32 mouse cellular contexts compared by ENCODE assay signal in genomic region chr7:4919096-4919495, GRCm38 (mm10). TPM values are rescaled to one million over a fixed set of nuclear protein-coding genes. Genes with fewer than 3 reads are reported as not detected.
DNase-seq lines count a peak whose midpoint lies in the region; ATAC-seq and TF ChIP-seq lines count a peak whose summit lies in the region.
"Had no signal": no experiment of that assay in that cellular context is flagged by ENCODE, and none has a peak within 500 bp of the region (broad histone marks: within the 10 kb centered on the region; RNA-seq: fewer than 3 reads in every experiment).

No protein-coding gene starts in this region.

- no peak for ATAC-seq in hindbrain, embryonic 14.5 days (ENCODE audit: low FRiP score)
- no peak for ATAC-seq in granulocyte monocyte progenitor cell, adult 5-6 weeks (replicated peaks; ENCODE audit: poor library complexity, severe bottlenecking)
- ATAC-seq: forebrain, embryonic 16.5 days; hindbrain, embryonic 16.5 days; intestine, embryonic 15.5 days; Patski had no signal

- peaks cover 46% of the 10 kb centered on the region for H3K36me3 ChIP-seq in hindbrain, embryonic 10.5 days
- peaks cover 32% of the 10 kb centered on the region for H3K36me3 ChIP-seq in hindbrain, embryonic 14.5 days (replicated peaks; ENCODE audit: control insufficient read depth, insufficient read depth)
- peaks cover 34% of the 10 kb centered on the region for H3K36me3 ChIP-seq in E14TG2a.4 (ENCODE audit: insufficient read depth, low read length)
- H3K36me3 ChIP-seq in ES-E14 (ENCODE audit: control insufficient read depth, insufficient read depth, low read length, poor library complexity, severe bottlenecking) = peaks cover 8% of the 10 kb centered on the region; the same call in 1 of the 2 replicates

- 85% methylated on average over 21 of the region's 21 CpGs for WGBS in hindbrain, embryonic 10.5 days
- 87% methylated on average over 21 of the region's 21 CpGs for WGBS in hindbrain, embryonic 14.5 days

- no peak for TF ChIP-seq CTCF in E14TG2a.4 (conservative IDR thresholded peaks at IDR 0.05; ENCODE audit: low read length)

- H3K27ac ChIP-seq in hindbrain, embryonic 10.5 days = no peak overlapping the region
- no peak overlapping the region for H3K27ac ChIP-seq in hindbrain, embryonic 14.5 days
- no peak overlapping the region for H3K27ac ChIP-seq in ES-E14 (ENCODE audit: insufficient read depth, low read depth, low read length, poor library complexity, severe bottlenecking)
- H3K27ac ChIP-seq: embryonic facial prominence, embryonic 12.5 days; embryonic facial prominence, embryonic 15.5 days; forebrain, embryonic 12.5 days; heart, adult 2 months; heart, embryonic 13.5 days; hindbrain, embryonic 12.5 days; intestine, embryonic 15.5 days had no signal

- no peak overlapping the region for H3K9ac ChIP-seq in hindbrain, embryonic 14.5 days
- 0 out of 2 replicates have a peak overlapping the region, but pooled peaks have one; percentile 10 for H3K9ac ChIP-seq in ES-E14 (ENCODE audit: insufficient read depth, low read depth, low read length, poor library complexity, severe bottlenecking)
- H3K9ac ChIP-seq: embryonic facial prominence, embryonic 12.5 days; embryonic facial prominence, embryonic 15.5 days; forebrain, embryonic 12.5 days; heart, embryonic 13.5 days; hindbrain, embryonic 12.5 days; intestine, embryonic 15.5 days had no signal

- peaks cover 3% of the 10 kb centered on the region; the same call in 1 of the 2 replicates for H3K9me3 ChIP-seq in hindbrain, embryonic 10.5 days
- no peaks in the 10 kb centered on the region for H3K9me3 ChIP-seq in hindbrain, embryonic 14.5 days (ENCODE audit: control insufficient read depth, low read length)
- H3K9me3 ChIP-seq in E14TG2a.4 (ENCODE audit: low read length) = no peaks in the 10 kb centered on the region
- H3K9me3 ChIP-seq in ES-E14 (ENCODE audit: control insufficient read depth, insufficient read depth, low read depth, low read length) = no peaks in the 10 kb centered on the region
- H3K9me3 ChIP-seq: embryonic facial prominence, embryonic 12.5 days; embryonic facial prominence, embryonic 15.5 days; forebrain, embryonic 12.5 days; heart, embryonic 10.5 days; heart, embryonic 13.5 days; hindbrain, embryonic 12.5 days; intestine, embryonic 15.5 days had no signal

- peak overlapping the region; percentile 9; the same call in 1 of the 2 replicates for H3K4me3 ChIP-seq in hindbrain, embryonic 10.5 days
- H3K4me3 ChIP-seq in hindbrain, embryonic 14.5 days (replicated peaks; ENCODE audit: low read length) = no peak overlapping the region
- H3K4me3 ChIP-seq in E14TG2a.4 (replicated peaks; ENCODE audit: low read length) (peak overlapping the region; percentile 64), ES-E14 (ENCODE audit: insufficient read depth in 1 of 2, low read depth in 1 of 2, low read length in 2 of 2, poor library complexity in 1 of 2, severe bottlenecking in 1 of 2) (peak overlapping the region in 1 of 2 experiments; percentile 25; a peak in 1 of 4 replicates)
- H3K4me3 ChIP-seq: embryonic facial prominence, embryonic 12.5 days; embryonic facial prominence, embryonic 15.5 days; forebrain, embryonic 12.5 days; heart, adult 2 months; heart, embryonic 10.5 days; heart, embryonic 13.5 days; hindbrain, embryonic 12.5 days; intestine, embryonic 15.5 days had no signal

- no peak overlapping the region for H3K4me2 ChIP-seq in hindbrain, embryonic 14.5 days (replicated peaks)
- H3K4me2 ChIP-seq: embryonic facial prominence, embryonic 12.5 days; embryonic facial prominence, embryonic 15.5 days; forebrain, embryonic 12.5 days; heart, embryonic 13.5 days; hindbrain, embryonic 12.5 days; intestine, embryonic 15.5 days had no signal

- peak; percentile 39 for DNase-seq in cerebellum, adult 9-11 months
- DNase-seq in cerebellum, adult 18-20 months = no peak
- no peak for DNase-seq in hindbrain, embryonic 10.5 days (ENCODE audit: low spot score)
- no peak for DNase-seq in hindbrain, embryonic 14.5 days (ENCODE audit: low spot score)
- DNase-seq in ES-E14 (ENCODE audit: low read depth, low spot score) = no peak
- DNase-seq: adrenal gland, postnatal 14 days; B cell, adult 2 months; cerebellum, adult 11-12 months; cerebellum, adult 9-10 months; cerebellum, postnatal 25 days; gastrocnemius, postnatal 10 days; gastrocnemius, postnatal 36 days; heart, adult 2 months; heart, postnatal 14 days; heart, postnatal 4 days; kidney, adult 11 months had no signal

- H3K27me3 ChIP-seq in hindbrain, embryonic 10.5 days (ENCODE audit: insufficient read depth, poor library complexity, severe bottlenecking) = no peaks in the 10 kb centered on the region
- H3K27me3 ChIP-seq in hindbrain, embryonic 14.5 days (ENCODE audit: control insufficient read depth, insufficient read depth, low read length) = no peaks in the 10 kb centered on the region
- peaks cover 4% of the 10 kb centered on the region for H3K27me3 ChIP-seq in E14TG2a.4 (ENCODE audit: insufficient read depth, low read length)
- H3K27me3 ChIP-seq: CH12.LX; embryonic facial prominence, embryonic 12.5 days; embryonic facial prominence, embryonic 15.5 days; forebrain, embryonic 12.5 days; heart, embryonic 13.5 days; hindbrain, embryonic 12.5 days; intestine, embryonic 15.5 days; Patski had no signal

- H3K4me1 ChIP-seq in hindbrain, embryonic 10.5 days (replicated peaks) = peaks cover 56% of the 10 kb centered on the region
- peaks cover 39% of the 10 kb centered on the region for H3K4me1 ChIP-seq in hindbrain, embryonic 14.5 days (replicated peaks; ENCODE audit: control insufficient read depth, insufficient read depth, low read length)
- H3K4me1 ChIP-seq in E14TG2a.4 (replicated peaks; ENCODE audit: low read depth, low read length) = peaks cover 88% of the 10 kb centered on the region
- H3K4me1 ChIP-seq in ES-E14 (ENCODE audit: control insufficient read depth in 2 of 2, insufficient read depth in 2 of 2, low read length in 2 of 2, poor library complexity in 1 of 2) = peaks cover 4 to 39% of the 10 kb centered on the region in 2 experiments; a peak in 3 of 4 replicates

- in situ Hi-C loops in ES-E14 (cut with MboI; ENCODE audit: low sequenced_read_pairs in 2 of 2, unreplicated experiment in 2 of 2) = loop anchor here in 1 of 2 experiments (10.0 kb wide), 1 partner anchor 374 kb away; the partner anchor contains the start of gene Syt5

TF ChIP-seq in ES-E14, 5 proteins besides CTCF, POLR2A, EP300 and RAD21:
- TF ChIP-seq ZC3H11A (IDR thresholded peaks at IDR 0.05; ENCODE audit: borderline replicate concordance, low read depth, low read length) (no peak), HCFC1 (IDR thresholded peaks at IDR 0.05; ENCODE audit: borderline replicate concordance, insufficient read depth, low read length) (no peak), ZNF384 (IDR thresholded peaks at IDR 0.05; ENCODE audit: low read depth, low read length) (no peak), MAFK (IDR thresholded peaks at IDR 0.05; ENCODE audit: insufficient read depth, low read depth, low read length) (no peak), CHD2 (IDR thresholded peaks at IDR 0.05; ENCODE audit: low read depth, low read length) (no peak)

RNA-seq across cellular contexts. Expression of gene Nat14, which starts 2.7 kb away (rescaled TPM):
- polyA plus RNA-seq in hindbrain, embryonic 10.5 days (2016; fragmentation: Nextera tagmentation; extraction: Ambion mirVana) = 5.2 and 9.6 TPM in 2 replicates
- 23.3 and 23.6 TPM in 2 replicates for polyA plus RNA-seq in hindbrain, embryonic 14.5 days (2014; fragmentation: Nextera tagmentation; extraction: Ambion mirVana)
- total RNA-seq in ES-E14 (2012; rRNA removed) = 1.2 and 1.7 TPM in 2 replicates
- 1.4 TPM in 1 of 2 replicates, not detected in the other for total RNA-seq in granulocyte monocyte progenitor cell, adult 5-6 weeks (2014; fragmentation: Nextera tagmentation)
- not detected in 2 replicates for total RNA-seq in granulocyte monocyte progenitor cell, adult 5-6 weeks (2017)

RNA-seq across cellular contexts. Expression of gene Zfp628, which starts 4.1 kb away (rescaled TPM):
- polyA plus RNA-seq in hindbrain, embryonic 10.5 days (2016; fragmentation: Nextera tagmentation; extraction: Ambion mirVana) = 5.3 and 6.5 TPM in 2 replicates
- polyA plus RNA-seq in hindbrain, embryonic 14.5 days (2014; fragmentation: Nextera tagmentation; extraction: Ambion mirVana) = 3.6 and 4.2 TPM in 2 replicates
- 4.0 and 4.3 TPM in 2 replicates for total RNA-seq in ES-E14 (2012; rRNA removed)
- total RNA-seq in granulocyte monocyte progenitor cell, adult 5-6 weeks (2014; fragmentation: Nextera tagmentation) = 4.6 and 7.7 TPM in 2 replicates
- 1.0 and 1.2 TPM in 2 replicates for total RNA-seq in granulocyte monocyte progenitor cell, adult 5-6 weeks (2017)

RNA-seq across cellular contexts. Expression of gene Ssc5d, which starts 6.5 kb away (rescaled TPM):
- polyA plus RNA-seq in hindbrain, embryonic 10.5 days (2016; fragmentation: Nextera tagmentation; extraction: Ambion mirVana) = 1.0 and 1.7 TPM in 2 replicates
- 0.74 and 0.82 TPM in 2 replicates for polyA plus RNA-seq in hindbrain, embryonic 14.5 days (2014; fragmentation: Nextera tagmentation; extraction: Ambion mirVana)
- total RNA-seq in ES-E14 (2012; rRNA removed) = 0.94 and 1.3 TPM in 2 replicates
- total RNA-seq in granulocyte monocyte progenitor cell, adult 5-6 weeks (2014; fragmentation: Nextera tagmentation) = not detected in 2 replicates
- total RNA-seq in granulocyte monocyte progenitor cell, adult 5-6 weeks (2017) = 0.05 TPM in 1 of 2 replicates, not detected in the other
- total RNA-seq: common myeloid progenitor, adult 5-6 weeks had no signal

RNA-seq across cellular contexts. Expression of gene Gm36210, which starts 12.8 kb away (rescaled TPM):
- polyA plus RNA-seq in hindbrain, embryonic 10.5 days (2016; fragmentation: Nextera tagmentation; extraction: Ambion mirVana) = not detected in 2 replicates
- polyA plus RNA-seq in hindbrain, embryonic 14.5 days (2014; fragmentation: Nextera tagmentation; extraction: Ambion mirVana) = 0.25 and 0.43 TPM in 2 replicates
- 1.6 and 2.2 TPM in 2 replicates for total RNA-seq in ES-E14 (2012; rRNA removed)
- not detected in 2 replicates for total RNA-seq in granulocyte monocyte progenitor cell, adult 5-6 weeks (2014; fragmentation: Nextera tagmentation)
- total RNA-seq in granulocyte monocyte progenitor cell, adult 5-6 weeks (2017) = not detected in 2 replicates
- total RNA-seq: adrenal gland, adult 18-20 months; CH12.LX; common myeloid progenitor, adult 5-6 weeks; G1E; heart, postnatal 14 days; heart, postnatal 4 days had no signal
- polyA plus RNA-seq: embryonic facial prominence, embryonic 12.5 days; embryonic facial prominence, embryonic 15.5 days; G1E; heart, embryonic 13.5 days; hindbrain, embryonic 12.5 days; intestine, embryonic 15.5 days; Patski had no signal

RNA-seq across cellular contexts. Expression of gene Isoc2a, which starts 42.1 kb away (rescaled TPM):
- polyA plus RNA-seq in hindbrain, embryonic 10.5 days (2016; fragmentation: Nextera tagmentation; extraction: Ambion mirVana) = 0.73 and 0.82 TPM in 2 replicates
- polyA plus RNA-seq in hindbrain, embryonic 14.5 days (2014; fragmentation: Nextera tagmentation; extraction: Ambion mirVana) = 0.47 and 0.82 TPM in 2 replicates
- 13.0 and 16.1 TPM in 2 replicates for total RNA-seq in ES-E14 (2012; rRNA removed)
- total RNA-seq in granulocyte monocyte progenitor cell, adult 5-6 weeks (2014; fragmentation: Nextera tagmentation) = 5.3 and 7.9 TPM in 2 replicates
- 7.9 and 10.7 TPM in 2 replicates for total RNA-seq in granulocyte monocyte progenitor cell, adult 5-6 weeks (2017)
